Mouse (Mus musculus) forebrain, postnatal 0 days (tissue): ENCODE measurements around the gene D17Wsu92e. TPM values are rescaled to one million over a fixed set of nuclear protein-coding genes. Genes with fewer than 3 reads are reported as not detected.
A peak's percentile ranks its signal among the peaks of the same experiment; 100 is the strongest.
"Not testable (repeated sequence)": the region's sequence is repeated elsewhere in the genome, so short reads cannot be mapped to it uniquely, and the experiment has no call there.

Experiments used
- ATAC-seq: fragments of 200-750 bp; cut with Nextera tagmentation; 2 replicates; pipeline ENCODE4 v1.8.0; 2017; ENCODE audit warnings: mild to moderate bottlenecking, moderate library complexity
- DNase-seq: peaks from one replicate; pipeline ENCODE4 v3.0.0-alpha.2; 2015
- H3K27ac ChIP-seq: fragments of 300-500 bp; sonication (generic); 2 replicates; pipeline ENCODE4 v1.5.1; 2014; ENCODE audit warnings: low read depth, mild to moderate bottlenecking, antibody characterized with exemption, low read length, moderate library complexity, mixed read lengths
- H3K27me3 ChIP-seq: fragments of 300-500 bp; sonication (generic); 2 replicates; pipeline ENCODE4 v1.6.1; 2014; ENCODE audit warnings: mild to moderate bottlenecking, low read length, mixed read lengths; ENCODE audit not compliant: insufficient read depth
- H3K36me3 ChIP-seq: fragments of 300-500 bp; sonication (generic); 2 replicates; pipeline ENCODE4 v1.6.1; 2014; ENCODE audit warnings: mild to moderate bottlenecking, moderate library complexity; ENCODE audit not compliant: insufficient read depth
- H3K4me1 ChIP-seq: fragments of 300-500 bp; sonication (generic); 2 replicates; pipeline ENCODE4 v1.6.1; 2014; ENCODE audit warnings: antibody characterized with exemption; ENCODE audit not compliant: insufficient read depth
- H3K4me2 ChIP-seq: fragments of 300-500 bp; sonication (generic); 2 replicates; pipeline ENCODE4 v1.6.1; 2014; ENCODE audit warnings: low read depth, mild to moderate bottlenecking, moderate library complexity
- H3K4me3 ChIP-seq: fragments of 300-500 bp; sonication (generic); 2 replicates; pipeline ENCODE4 v1.5.1; 2014; ENCODE audit warnings: low read depth, low read length, mixed read lengths
- H3K9ac ChIP-seq: fragments of 300-500 bp; sonication (generic); 2 replicates; pipeline ENCODE4 v1.6.1; 2014; ENCODE audit warnings: mild to moderate bottlenecking
- H3K9me3 ChIP-seq: fragments of 300-500 bp; sonication (generic); 2 replicates; pipeline ENCODE4 v1.6.1; 2016; ENCODE audit warnings: low read length
- CTCF ChIP-seq: sonication (generic); IDR thresholded peaks from 2 replicates; pipeline ENCODE4 v1.5.1; 2016; ENCODE audit warnings: antibody characterized with exemption, control low read depth, low read depth
- WGBS: fragments of 180-500 bp; shearing (Covaris S2); extraction: QIAGEN DNeasy Blood & Tissue Kit; methylation state at CpG from one replicate; pipeline ENCODE4 v1.1.7; 2014; 5-methylcytosine and 5-hydroxymethylcytosine counted together
- polyA plus RNA-seq: library from polyadenylated mRNA; unstranded; fragments of >200 nt; fragmentation: Nextera tagmentation; extraction: Ambion mirVana; gene quantifications from 2 replicates; pipeline ENCODE4 v1.2.1, GENCODE M21; 2015
- total RNA-seq: library from RNA; depleted of rRNA; stranded (reverse); fragments of >200 nt; gene quantifications from 2 replicates; pipeline ENCODE4 v1.2.3, GENCODE M21; 2014

D17Wsu92e gene
- total and polyA plus RNA-seq, 2 experiments from 2014 or later = 9.4 to 63.6 TPM

GRCm38 (mm10) chr17:27856265-27856797, 35.9 kb upstream of the D17Wsu92e start, which contains the start of gene Uhrf1bp1:
TSS of gene Uhrf1bp1 (plus strand) at chr17:27856441.
- Histone ChIP-seq H3K4me1 (peaks cover 17% of the 10 kb centered on the region), H3K27ac (peak within 1 kb of the TSS; percentile 77), H3K9ac (peak within 1 kb of the TSS; percentile 83), H3K4me3 (peak within 1 kb of the TSS; percentile 88), H3K27me3 (no peaks in the 10 kb centered on the region), H3K4me2 (peak within 1 kb of the TSS; percentile 85), H3K9me3 (no peaks in the 10 kb centered on the region), H3K36me3 (peaks cover 13% of the 10 kb centered on the region)
- peak; percentile 91 for ATAC-seq
- WGBS = 4% methylated on average over 54 of the region's 54 CpGs
- DNase-seq = peak; percentile 86
- no peak; the same call in none of the 2 replicates for TF ChIP-seq CTCF

DNA sequence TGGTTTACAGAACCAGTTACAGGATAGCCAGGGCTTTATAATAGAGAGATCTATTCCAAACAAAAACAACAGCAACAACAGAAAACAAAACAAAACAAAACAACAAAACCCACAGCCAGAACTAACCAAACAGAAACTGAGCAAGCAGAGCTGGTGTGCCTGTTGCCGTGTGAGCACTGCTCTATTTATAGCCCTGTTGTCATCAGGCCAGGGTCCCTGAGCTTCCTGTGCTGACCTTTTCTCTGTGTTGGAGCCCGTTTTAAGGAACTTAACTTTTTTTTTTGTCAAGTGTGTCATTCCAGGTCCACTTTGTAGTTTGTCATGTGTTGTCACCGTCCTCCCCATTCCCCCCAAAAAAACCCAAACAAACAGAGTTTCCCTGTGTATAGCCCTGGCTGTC, 30.6 kb upstream of the D17Wsu92e start:
- no peak for TF ChIP-seq CTCF
- Histone ChIP-seq H3K27me3 (no peaks in the 10 kb centered on the region), H3K4me3 (no peak overlapping the region), H3K27ac (no peak overlapping the region), H3K9me3 (no peaks in the 10 kb centered on the region), H3K4me1 (no peaks in the 10 kb centered on the region), H3K36me3 (peaks cover 62% of the 10 kb centered on the region), H3K9ac (no peak overlapping the region), H3K4me2 (no peak overlapping the region)
- 83% methylated on average over 3 of the region's 3 CpGs for WGBS
- DNase-seq = no peak
- no peak for ATAC-seq

DNA sequence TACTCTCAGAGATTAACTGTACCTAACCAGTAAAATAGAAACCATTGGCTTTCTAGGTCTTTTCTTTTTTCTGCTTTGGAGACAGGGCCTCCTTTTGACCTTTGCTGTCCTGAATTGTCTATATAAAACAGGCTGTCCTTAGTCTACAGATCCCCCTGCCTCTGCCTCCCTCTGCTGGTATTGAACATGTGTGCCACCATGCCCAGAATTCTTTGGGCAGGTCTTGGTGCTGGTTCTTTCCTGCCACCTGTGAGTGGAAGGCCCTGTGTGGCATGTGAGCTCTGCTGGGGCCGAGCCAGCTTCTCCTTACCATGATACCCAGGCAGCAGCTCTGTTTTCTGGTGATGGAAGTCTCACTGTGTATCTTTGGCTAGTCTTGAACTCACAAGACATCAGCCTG, 27.9 kb upstream of the D17Wsu92e start:
- Histone ChIP-seq H3K27me3 (no peaks in the 10 kb centered on the region), H3K9me3 (no peaks in the 10 kb centered on the region), H3K27ac (no peak overlapping the region), H3K9ac (no peak overlapping the region), H3K4me1 (no peaks in the 10 kb centered on the region), H3K4me3 (no peak overlapping the region), H3K4me2 (no peak overlapping the region), H3K36me3 (peaks cover 87% of the 10 kb centered on the region)
- ATAC-seq = no peak
- DNase-seq = no peak
- 93% methylated on average over 1 of the region's 1 CpGs for WGBS
- TF ChIP-seq CTCF = 0 out of 2 replicates have a peak, but pooled peaks have one; percentile 5

DNA sequence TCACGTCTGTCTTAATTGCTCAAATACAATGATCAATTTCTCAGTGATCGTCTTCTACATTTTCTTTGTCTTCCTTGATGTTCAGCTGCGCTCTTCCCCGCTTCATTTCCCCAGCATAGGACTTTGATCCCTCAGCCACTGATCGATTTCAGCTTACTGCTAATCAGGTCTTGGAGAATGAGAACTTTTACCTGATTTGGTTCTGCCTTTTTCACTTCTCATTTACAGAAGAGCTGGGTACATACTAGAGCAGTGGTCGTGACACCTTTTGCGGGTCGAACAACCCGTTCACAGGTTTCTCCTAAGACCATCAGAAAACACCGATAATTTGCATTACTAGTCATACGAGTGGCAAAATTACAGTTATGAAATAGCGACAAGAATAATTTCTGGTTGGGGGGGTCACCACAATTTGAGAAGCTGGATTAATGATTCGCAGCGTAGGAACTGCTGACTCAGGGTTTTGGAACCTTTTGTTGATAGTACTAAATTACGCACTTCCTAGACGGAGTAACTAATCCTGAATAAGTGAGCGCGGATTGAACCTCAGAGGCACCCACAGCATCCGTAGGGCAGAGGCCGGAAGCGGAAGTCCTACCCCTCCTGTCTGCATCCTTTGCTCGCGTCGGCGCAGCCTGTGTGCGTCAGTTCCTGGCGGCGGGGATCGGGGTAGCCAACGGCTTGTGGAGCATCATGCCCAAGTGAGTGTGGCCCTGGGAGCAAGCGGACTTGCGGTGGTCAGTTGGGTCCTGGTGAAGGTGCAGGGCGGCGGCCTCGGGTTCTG, 19.2 kb upstream of the D17Wsu92e start:
- no peaks in the 10 kb centered on the region for H3K27me3 ChIP-seq
- peak overlapping the region; percentile 46; the same call in 1 of the 2 replicates for H3K27ac ChIP-seq
- WGBS = 3% methylated on average over 35 of the region's 35 CpGs
- peak overlapping the region; percentile 65 for H3K9ac ChIP-seq
- ATAC-seq (peak; percentile 100), DNase-seq (peak; percentile 97)
- H3K36me3 ChIP-seq = peaks cover 23% of the 10 kb centered on the region
- peaks cover 3% of the 10 kb centered on the region; the same call in 1 of the 2 replicates for H3K4me1 ChIP-seq
- TF ChIP-seq CTCF = no peak; the same call in 1 of the 2 replicates
- no peaks in the 10 kb centered on the region for H3K9me3 ChIP-seq
- peak overlapping the region; percentile 65 for H3K4me3 ChIP-seq
- H3K4me2 ChIP-seq = peak overlapping the region; percentile 67

GRCm38 (mm10) chr17:27837850-27838249, 17.4 kb upstream of the D17Wsu92e start, which contains the start of gene Snrpc:
TSS of gene Snrpc (plus strand) at chr17:27838150.
- H3K4me1 ChIP-seq, H3K9ac ChIP-seq, ATAC-seq, H3K27ac ChIP-seq, H3K4me3 ChIP-seq, DNase-seq, H3K9me3 ChIP-seq, H3K4me2 ChIP-seq, H3K36me3 ChIP-seq, H3K27me3 ChIP-seq: not testable (repeated sequence)
- 84% methylated on average over 3 of the region's 4 CpGs for WGBS

GRCm38 (mm10) chr17:27830411-27830810, 10.0 kb upstream of the D17Wsu92e start:
- WGBS = 58% methylated on average over 7 of the region's 7 CpGs
- ATAC-seq = no peak
- H3K9ac ChIP-seq = no peak overlapping the region
- no peak overlapping the region for H3K4me3 ChIP-seq
- no peaks in the 10 kb centered on the region for H3K9me3 ChIP-seq
- no peaks in the 10 kb centered on the region for H3K4me1 ChIP-seq
- H3K27ac ChIP-seq = no peak overlapping the region
- H3K27me3 ChIP-seq = peaks cover 4% of the 10 kb centered on the region
- no peaks in the 10 kb centered on the region for H3K36me3 ChIP-seq
- H3K4me2 ChIP-seq = no peak overlapping the region
- no peak for DNase-seq
- peak; percentile 15; the same call in 1 of the 2 replicates for TF ChIP-seq CTCF

- Histone ChIP-seq H3K27me3 (no peaks in the 10 kb centered on the region; the same call in 1 of the 2 replicates), H3K9ac (no peak overlapping the region), H3K4me3 (no peak overlapping the region), H3K9me3 (no peaks in the 10 kb centered on the region), H3K36me3 (no peaks in the 10 kb centered on the region), H3K4me1 (no peaks in the 10 kb centered on the region), H3K27ac (no peak overlapping the region), H3K4me2 (no peak overlapping the region)
- ATAC-seq (no peak), DNase-seq (no peak)
- WGBS = 19% methylated on average over 6 of the region's 6 CpGs
- no peak for TF ChIP-seq CTCF
Observed at GRCm38 (mm10) chr17:27827511-27827910, 7.1 kb upstream of the D17Wsu92e start.
